Mouse (Mus musculus) testis, adult 2 months (tissue): ENCODE data around the gene Cfap46.

Source experiments
- CTCF ChIP-seq: fragments of 200-500 bp; IDR thresholded peaks from 2 replicates; pipeline ENCODE4 v1.5.1; 2012; ENCODE audit warnings: low read depth, mild to moderate bottlenecking, inconsistent platforms, low read length, moderate library complexity; ENCODE audit not compliant: control insufficient read depth, insufficient read depth, insufficient replicate concordance
- POLR2A ChIP-seq: fragments of 200-500 bp; IDR thresholded peaks from 2 replicates; pipeline ENCODE4 v1.6.1; 2012; ENCODE audit warnings: low read depth, mild to moderate bottlenecking, inconsistent platforms, low read length, moderate library complexity; ENCODE audit not compliant: control insufficient read depth

GRCm38 (mm10) chr7:139723986-139724385 lies 40.4 kb upstream of the Cfap46 start:
- no peak for TF ChIP-seq CTCF
- no peak for TF ChIP-seq POLR2A
